Mouse (Mus musculus) embryonic facial prominence, embryonic 11.5 days (tissue): ENCODE data around the gene Gm30191. TPM values are rescaled to one million over a fixed set of nuclear protein-coding genes. Genes with fewer than 3 reads are reported as not detected.

Source experiments
- ATAC-seq: fragments of 200-750 bp; cut with Nextera tagmentation; replicated peaks from 2 replicates; pipeline ENCODE4 v1.8.0; 2017; ENCODE audit warnings: low read depth; ENCODE audit not compliant: insufficient number of reproducible peaks, low FRiP score, low TSS enrichment
- DNase-seq: peaks from one replicate; pipeline ENCODE4 v3.0.0-alpha.2; 2015; ENCODE audit warnings: low spot score
- H3K27ac ChIP-seq: fragments of 300-500 bp; sonication (generic); replicated peaks from 2 replicates; pipeline ENCODE4 v1.5.1; 2014; ENCODE audit warnings: mild to moderate bottlenecking, low read depth, low read length, control low read depth
- H3K27me3 ChIP-seq: fragments of 300-500 bp; sonication (generic); 2 replicates; pipeline ENCODE4 v1.6.1; 2014; ENCODE audit warnings: mild to moderate bottlenecking, low read length, moderate library complexity, mixed read lengths; ENCODE audit not compliant: control insufficient read depth, insufficient read depth
- H3K36me3 ChIP-seq: fragments of 300-500 bp; sonication (generic); replicated peaks from 2 replicates; pipeline ENCODE4 v1.6.1; 2014; ENCODE audit warnings: low read depth, mild to moderate bottlenecking, low read length, moderate library complexity, mixed read lengths; ENCODE audit not compliant: control insufficient read depth, insufficient read depth
- H3K4me1 ChIP-seq: fragments of 300-500 bp; sonication (generic); 2 replicates; pipeline ENCODE4 v1.6.1; 2014; ENCODE audit warnings: low read length, mixed read lengths; ENCODE audit not compliant: control insufficient read depth, insufficient read depth
- H3K4me2 ChIP-seq: fragments of 300-500 bp; sonication (generic); 2 replicates; pipeline ENCODE4 v1.6.1; 2014; ENCODE audit warnings: low read depth, mild to moderate bottlenecking, control low read depth, low read length, moderate library complexity
- H3K4me3 ChIP-seq: fragments of 300-500 bp; sonication (generic); 2 replicates; pipeline ENCODE4 v1.5.1; 2014; ENCODE audit warnings: low read depth, low read length, control low read depth
- H3K9ac ChIP-seq: fragments of 300-500 bp; sonication (generic); replicated peaks from 2 replicates; pipeline ENCODE4 v1.6.1; 2014; ENCODE audit warnings: mild to moderate bottlenecking, control low read depth, low read length
- H3K9me3 ChIP-seq: fragments of 300-500 bp; sonication (generic); replicated peaks from 2 replicates; pipeline ENCODE4 v1.6.1; 2016; ENCODE audit warnings: mild to moderate bottlenecking, low read length, inconsistent platforms, mixed read lengths; ENCODE audit not compliant: control insufficient read depth
- WGBS: fragments of 180-500 bp; shearing (Covaris S2); extraction: QIAGEN DNeasy Blood & Tissue Kit; methylation state at CpG from one replicate; pipeline ENCODE4 v1.1.7; 2014; 5-methylcytosine and 5-hydroxymethylcytosine counted together
- polyA plus RNA-seq: library from polyadenylated mRNA; unstranded; fragments of >200 nt; fragmentation: Nextera tagmentation; extraction: Ambion mirVana; gene quantifications from 2 replicates; pipeline ENCODE4 v1.2.1, GENCODE M21; 2014

Gm30191 gene
- polyA plus RNA-seq, 1 experiment from 2014 or later: not detected

- DNase-seq (peak; percentile 86), ATAC-seq (0 out of 2 replicates have a peak, but pooled peaks have one; percentile 35)
- Histone ChIP-seq H3K9ac (no peak overlapping the region), H3K4me1 (peaks cover 8% of the 10 kb centered on the region), H3K27me3 (peaks cover 35% of the 10 kb centered on the region), H3K4me2 (peak overlapping the region; percentile 68), H3K9me3 (no peaks in the 10 kb centered on the region), H3K4me3 (peak overlapping the region; percentile 27), H3K27ac (no peak overlapping the region), H3K36me3 (no peaks in the 10 kb centered on the region)
- under 1% methylated on average over 30 of the region's 30 CpGs for WGBS
Measured at GRCm38 (mm10) chr4:134249651-134250050, 2.9 kb downstream of the Gm30191 start.

GRCm38 (mm10) chr4:134250116-134250929, 3.6 kb downstream of the Gm30191 start:
- Histone ChIP-seq H3K9ac (no peak overlapping the region), H3K27ac (no peak overlapping the region), H3K4me1 (peaks cover 10% of the 10 kb centered on the region), H3K36me3 (no peaks in the 10 kb centered on the region), H3K9me3 (no peaks in the 10 kb centered on the region), H3K4me2 (peak overlapping the region; percentile 95), H3K4me3 (peak overlapping the region; percentile 27), H3K27me3 (peaks cover 35% of the 10 kb centered on the region)
- DNase-seq (peak; percentile 22), ATAC-seq (no peak)
- 5% methylated on average over 27 of the region's 27 CpGs for WGBS

GRCm38 (mm10) chr4:134250930-134251240, 4.2 kb downstream of the Gm30191 start:
- DNase-seq (no peak), ATAC-seq (no peak)
- Histone ChIP-seq H3K4me3 (peak overlapping the region; percentile 50), H3K9me3 (no peaks in the 10 kb centered on the region), H3K4me1 (peaks cover 10% of the 10 kb centered on the region), H3K36me3 (no peaks in the 10 kb centered on the region), H3K27ac (no peak overlapping the region), H3K9ac (peak overlapping the region; percentile 75), H3K4me2 (peak overlapping the region; percentile 95), H3K27me3 (peaks cover 35% of the 10 kb centered on the region)
- 8% methylated on average over 10 of the region's 10 CpGs for WGBS

GRCm38 (mm10) chr4:134251241-134252130, 4.8 kb downstream of the Gm30191 start:
- Histone ChIP-seq H3K36me3 (no peaks in the 10 kb centered on the region), H3K27ac (no peak overlapping the region), H3K9ac (peak overlapping the region; percentile 75), H3K27me3 (peaks cover 35% of the 10 kb centered on the region), H3K9me3 (no peaks in the 10 kb centered on the region), H3K4me3 (peak overlapping the region; percentile 50), H3K4me1 (peaks cover 15% of the 10 kb centered on the region), H3K4me2 (peak overlapping the region; percentile 95)
- WGBS: under 1% methylated on average over 77 of the region's 91 CpGs
- ATAC-seq (no peak), DNase-seq (peak; percentile 63)

GRCm38 (mm10) chr4:134252131-134252910, 5.6 kb downstream of the Gm30191 start:
- Histone ChIP-seq H3K27me3 (peaks cover 35% of the 10 kb centered on the region), H3K4me3 (peak overlapping the region; percentile 50), H3K27ac (no peak overlapping the region), H3K4me2 (peak overlapping the region; percentile 95), H3K9me3 (no peaks in the 10 kb centered on the region), H3K4me1 (peaks cover 22% of the 10 kb centered on the region), H3K9ac (peak overlapping the region; percentile 75), H3K36me3 (no peaks in the 10 kb centered on the region)
- DNase-seq (peak; percentile 36), ATAC-seq (no peak)
- WGBS: 4% methylated on average over 22 of the region's 22 CpGs

GRCm38 (mm10) chr4:134252911-134253721, 6.4 kb downstream of the Gm30191 start:
- no peaks in the 10 kb centered on the region for H3K9me3 ChIP-seq
- ATAC-seq: no peak
- peak overlapping the region; percentile 95 for H3K4me2 ChIP-seq
- peaks cover 22% of the 10 kb centered on the region for H3K4me1 ChIP-seq
- H3K4me3 ChIP-seq: peak overlapping the region; percentile 50
- H3K9ac ChIP-seq: peak overlapping the region; percentile 33
- no peak for DNase-seq
- H3K27ac ChIP-seq: no peak overlapping the region
- H3K36me3 ChIP-seq: no peaks in the 10 kb centered on the region
- peaks cover 31% of the 10 kb centered on the region for H3K27me3 ChIP-seq
- 6% methylated on average over 15 of the region's 15 CpGs for WGBS

GRCm38 (mm10) chr4:134253722-134254324, 7.1 kb downstream of the Gm30191 start, which contains the start of gene Grrp1:
Gene Grrp1 (minus strand): TSS chr4:134254106.
- peak within 1 kb of the TSS; percentile 50 for H3K4me3 ChIP-seq
- H3K9ac ChIP-seq: peak within 1 kb of the TSS; percentile 33
- H3K4me1 ChIP-seq: peaks cover 22% of the 10 kb centered on the region
- DNase-seq: peak; percentile 62
- H3K27me3 ChIP-seq: peaks cover 31% of the 10 kb centered on the region
- H3K9me3 ChIP-seq: no peaks in the 10 kb centered on the region
- no peak within 1 kb of the TSS for H3K27ac ChIP-seq
- WGBS: under 1% methylated on average over 13 of the region's 13 CpGs
- no peaks in the 10 kb centered on the region for H3K36me3 ChIP-seq
- H3K4me2 ChIP-seq: peak within 1 kb of the TSS; percentile 95
- ATAC-seq: no peak
